Mouse (Mus musculus): ENCODE measurements around the gene Tatdn2. TPM values are rescaled to one million over a fixed set of nuclear protein-coding genes. Genes with fewer than 3 reads are reported as not detected.
"Not testable (repeated sequence)": the region's sequence is repeated elsewhere in the genome, so short reads cannot be mapped to it uniquely, and the experiment has no call there.

Tatdn2 gene
- total RNA-seq, 2 experiments from 2014 or later = 36.1 to 37.8 TPM

GRCm38 (mm10) chr6:113672029-113672428, 24.8 kb upstream of the Tatdn2 start:
- DNase-seq = not testable (repeated sequence)

- no peak for DNase-seq
Measured at GRCm38 (mm10) chr6:113672989-113673388, 23.9 kb upstream of the Tatdn2 start.

GRCm38 (mm10) chr6:113675234-113675633, 21.6 kb upstream of the Tatdn2 start:
- DNase-seq = no peak

GRCm38 (mm10) chr6:113675991-113676390, 20.9 kb upstream of the Tatdn2 start:
- DNase-seq = no peak

GRCm38 (mm10) chr6:113677070-113677734, 19.6 kb upstream of the Tatdn2 start:
- no peak for DNase-seq

- DNase-seq = no peak
Measured at GRCm38 (mm10) chr6:113678246-113679012, 18.4 kb upstream of the Tatdn2 start.

- no peak for DNase-seq
Measured at GRCm38 (mm10) chr6:113679993-113680566, 16.8 kb upstream of the Tatdn2 start.

- peak; percentile 89 for DNase-seq
Measured at GRCm38 (mm10) chr6:113681271-113681670, 15.6 kb upstream of the Tatdn2 start.

GRCm38 (mm10) chr6:113683081-113683825, 13.6 kb upstream of the Tatdn2 start:
- no peak for DNase-seq

- no peak for DNase-seq
Measured at GRCm38 (mm10) chr6:113686551-113687125, 10.2 kb upstream of the Tatdn2 start.

- DNase-seq = no peak
Measured at GRCm38 (mm10) chr6:113690008-113690399, 6.8 kb upstream of the Tatdn2 start.

- DNase-seq = peak; percentile 26
Measured at GRCm38 (mm10) chr6:113690400-113691083, 6.3 kb upstream of the Tatdn2 start.

- no peak for DNase-seq
Measured at GRCm38 (mm10) chr6:113691084-113691462, 5.8 kb upstream of the Tatdn2 start.

GRCm38 (mm10) chr6:113692661-113693133, 4.2 kb upstream of the Tatdn2 start:
- no peak for DNase-seq

- no peak for DNase-seq
Measured at GRCm38 (mm10) chr6:113693377-113693776, 3.5 kb upstream of the Tatdn2 start.

- no peak for DNase-seq
Measured at GRCm38 (mm10) chr6:113695203-113695602, 1.6 kb upstream of the Tatdn2 start.

- DNase-seq = no peak
Measured at GRCm38 (mm10) chr6:113695766-113696355, 989 bp upstream of the Tatdn2 start.

GRCm38 (mm10) chr6:113697222-113698205, 664 bp downstream of the Tatdn2 start:
- no peak for DNase-seq

- no peak for DNase-seq
Measured at GRCm38 (mm10) chr6:113712718-113713117, 15.9 kb downstream of the Tatdn2 start.

GRCm38 (mm10) chr6:113713389-113713788, 16.5 kb downstream of the Tatdn2 start:
- not testable (repeated sequence) for DNase-seq
